Mouse (Mus musculus): ENCODE measurements around the gene Arl6ip1. TPM values are rescaled to one million over a fixed set of nuclear protein-coding genes. Genes with fewer than 3 reads are reported as not detected.

Arl6ip1 gene
- polyA plus RNA-seq, 1 experiment from 2014 or later, result 451 TPM

Other genes starting within 250 kb of the Arl6ip1 start
- 712 and 730 TPM in 2 replicates for gene Rps15a, start 13.5 kb downstream of the Arl6ip1 start, polyA plus RNA-seq (2015; fragmentation: Nextera tagmentation; extraction: Ambion mirVana)
- 22.0 and 23.1 TPM in 2 replicates for gene Smg1, start 114.0 kb upstream of the Arl6ip1 start, polyA plus RNA-seq (2015; fragmentation: Nextera tagmentation; extraction: Ambion mirVana)

Measured in stomach, embryonic 15.5 days (tissue).